Comparison of ENCODE assay signal across 8 mouse cellular contexts in genomic region chr8:116944385-116944696, GRCm38 (mm10). TPM values are rescaled to one million over a fixed set of nuclear protein-coding genes. Genes with fewer than 3 reads are reported as not detected.
A peak's percentile ranks its signal among the peaks of the same experiment; 100 is the strongest.
DNase-seq lines count a peak whose midpoint lies in the region; ATAC-seq lines count a peak whose summit lies in the region.

No protein-coding gene starts in this region.

- H3K4me3 ChIP-seq in heart, embryonic 13.5 days = peak overlapping the region; percentile 98
- peak overlapping the region; percentile 98 for H3K4me3 ChIP-seq in hindbrain, embryonic 11.5 days (ENCODE audit: low read depth, low read length)
- H3K4me3 ChIP-seq in midbrain, embryonic 10.5 days = peak overlapping the region; percentile 97

- H3K27me3 ChIP-seq in heart, embryonic 13.5 days (replicated peaks) = no peaks in the 10 kb centered on the region
- no peaks in the 10 kb centered on the region for H3K27me3 ChIP-seq in hindbrain, embryonic 11.5 days (ENCODE audit: control insufficient read depth, insufficient read depth, low read length)
- no peaks in the 10 kb centered on the region for H3K27me3 ChIP-seq in midbrain, embryonic 10.5 days (ENCODE audit: low read depth, poor library complexity, severe bottlenecking)

- peaks cover 11% of the 10 kb centered on the region for H3K36me3 ChIP-seq in heart, embryonic 13.5 days
- no peaks in the 10 kb centered on the region for H3K36me3 ChIP-seq in hindbrain, embryonic 11.5 days (ENCODE audit: control insufficient read depth, insufficient read depth, low read length)
- peaks cover 23% of the 10 kb centered on the region for H3K36me3 ChIP-seq in midbrain, embryonic 10.5 days

- DNase-seq in heart, postnatal 4 days = no peak
- peak; percentile 33 for DNase-seq in ES-CJ7 (ENCODE audit: low read depth, low spot score)
- no peak for DNase-seq in hindbrain, embryonic 11.5 days (ENCODE audit: low spot score)
- DNase-seq in midbrain, embryonic 10.5 days (ENCODE audit: low spot score) = no peak
- DNase-seq in layer of hippocampus, adult 11-12 months (ENCODE audit: low spot score) = no peak
- DNase-seq in frontal cortex, postnatal 14 days (ENCODE audit: low spot score in 2 of 2) = no peak
- DNase-seq in spleen, postnatal 10 days (ENCODE audit: low spot score in 2 of 2) = no peak

- peak overlapping the region; percentile 0; the same call in 1 of the 2 replicates for H3K27ac ChIP-seq in heart, embryonic 13.5 days (replicated peaks)
- no peak overlapping the region for H3K27ac ChIP-seq in hindbrain, embryonic 11.5 days (ENCODE audit: low read depth, low read length)
- H3K27ac ChIP-seq in midbrain, embryonic 10.5 days (replicated peaks) = no peak overlapping the region

- WGBS in heart, embryonic 13.5 days = 19% methylated on average over 4 of the region's 4 CpGs
- WGBS in hindbrain, embryonic 11.5 days = 21% methylated on average over 4 of the region's 4 CpGs
- 23% methylated on average over 4 of the region's 4 CpGs for WGBS in midbrain, embryonic 10.5 days

- H3K4me2 ChIP-seq in heart, embryonic 13.5 days = peak overlapping the region; percentile 96
- H3K4me2 ChIP-seq in hindbrain, embryonic 11.5 days (replicated peaks; ENCODE audit: low read depth, low read length) = peak overlapping the region; percentile 94

- peaks cover 52% of the 10 kb centered on the region for H3K4me1 ChIP-seq in heart, embryonic 13.5 days
- H3K4me1 ChIP-seq in hindbrain, embryonic 11.5 days (replicated peaks; ENCODE audit: control insufficient read depth, insufficient read depth, low read length) = no peaks in the 10 kb centered on the region; the same call in 1 of the 2 replicates
- peaks cover 24% of the 10 kb centered on the region for H3K4me1 ChIP-seq in midbrain, embryonic 10.5 days

- peak overlapping the region; percentile 88 for H3K9ac ChIP-seq in heart, embryonic 13.5 days
- H3K9ac ChIP-seq in hindbrain, embryonic 11.5 days (ENCODE audit: low read depth, low read length) = peak overlapping the region; percentile 86; the same call in 1 of the 2 replicates

- ATAC-seq in heart, embryonic 13.5 days (ENCODE audit: extremely low read depth, insufficient number of reproducible peaks, low FRiP score, low TSS enrichment) = no peak
- no peak for ATAC-seq in hindbrain, embryonic 11.5 days (ENCODE audit: low FRiP score)

- no peaks in the 10 kb centered on the region for H3K9me3 ChIP-seq in heart, embryonic 13.5 days
- no peaks in the 10 kb centered on the region for H3K9me3 ChIP-seq in hindbrain, embryonic 11.5 days (ENCODE audit: control insufficient read depth, low read length)
- no peaks in the 10 kb centered on the region for H3K9me3 ChIP-seq in midbrain, embryonic 10.5 days (replicated peaks)

RNA-seq across cellular contexts. Expression of gene Atmin, which starts 1.1 kb away (rescaled TPM):
- polyA plus RNA-seq in heart, embryonic 13.5 days (2015; fragmentation: Nextera tagmentation; extraction: Ambion mirVana) = 8.0 and 8.8 TPM in 2 replicates
- 10 to 100 TPM; 17.7 to 18.3 TPM for total RNA-seq in heart, postnatal 4 days (2021)
- 15.8 and 18.3 TPM in 2 replicates for polyA plus RNA-seq in hindbrain, embryonic 11.5 days (2014; fragmentation: Nextera tagmentation; extraction: Ambion mirVana)
- polyA plus RNA-seq in midbrain, embryonic 10.5 days (2016; fragmentation: Nextera tagmentation; extraction: Ambion mirVana) = 12.6 and 15.3 TPM in 2 replicates

RNA-seq across cellular contexts. Expression of gene Cenpn, which starts 22.8 kb away (rescaled TPM):
- polyA plus RNA-seq in heart, embryonic 13.5 days (2015; fragmentation: Nextera tagmentation; extraction: Ambion mirVana) = 28.9 and 29.8 TPM in 2 replicates
- 10 to 100 TPM; 19.4 to 21.6 TPM for total RNA-seq in heart, postnatal 4 days (2021)
- 45.8 and 49.2 TPM in 2 replicates for polyA plus RNA-seq in hindbrain, embryonic 11.5 days (2014; fragmentation: Nextera tagmentation; extraction: Ambion mirVana)
- polyA plus RNA-seq in midbrain, embryonic 10.5 days (2016; fragmentation: Nextera tagmentation; extraction: Ambion mirVana) = 61.5 and 71.6 TPM in 2 replicates

RNA-seq across cellular contexts. Expression of gene Cmc2, which starts 23.1 kb away (rescaled TPM):
- polyA plus RNA-seq in heart, embryonic 13.5 days (2015; fragmentation: Nextera tagmentation; extraction: Ambion mirVana) = 101 and 111 TPM in 2 replicates
- total RNA-seq in heart, postnatal 4 days (2021) = 10 to 100 TPM; 55.0 to 55.2 TPM
- polyA plus RNA-seq in hindbrain, embryonic 11.5 days (2014; fragmentation: Nextera tagmentation; extraction: Ambion mirVana) = 68.6 and 73.8 TPM in 2 replicates
- 74.6 and 81.5 TPM in 2 replicates for polyA plus RNA-seq in midbrain, embryonic 10.5 days (2016; fragmentation: Nextera tagmentation; extraction: Ambion mirVana)

RNA-seq across cellular contexts. Expression of gene 1700030J22Rik, which starts 34.4 kb away (rescaled TPM):
- polyA plus RNA-seq in heart, embryonic 13.5 days (2015; fragmentation: Nextera tagmentation; extraction: Ambion mirVana) = 0.66 and 0.68 TPM in 2 replicates
- total RNA-seq in heart, postnatal 4 days (2021) = under 1 TPM; 0.47 to 0.55 TPM
- 2.2 and 4.1 TPM in 2 replicates for polyA plus RNA-seq in hindbrain, embryonic 11.5 days (2014; fragmentation: Nextera tagmentation; extraction: Ambion mirVana)
- polyA plus RNA-seq in midbrain, embryonic 10.5 days (2016; fragmentation: Nextera tagmentation; extraction: Ambion mirVana) = 2.8 and 3.6 TPM in 2 replicates

RNA-seq across cellular contexts. Expression of gene Gcsh, which starts 49.0 kb away (rescaled TPM):
- polyA plus RNA-seq in heart, embryonic 13.5 days (2015; fragmentation: Nextera tagmentation; extraction: Ambion mirVana) = 78.4 and 91.5 TPM in 2 replicates
- total RNA-seq in heart, postnatal 4 days (2021) = 10 to 100 TPM; 38.6 to 38.8 TPM
- 149 and 150 TPM in 2 replicates for polyA plus RNA-seq in hindbrain, embryonic 11.5 days (2014; fragmentation: Nextera tagmentation; extraction: Ambion mirVana)
- 171 and 194 TPM in 2 replicates for polyA plus RNA-seq in midbrain, embryonic 10.5 days (2016; fragmentation: Nextera tagmentation; extraction: Ambion mirVana)
